19 mouse cellular contexts compared by ENCODE assay signal in genomic region chr6:100148751-100149457, GRCm38 (mm10).
DNase-seq lines count a peak whose midpoint lies in the region; ATAC-seq and TF ChIP-seq lines count a peak whose summit lies in the region.
"Had no signal": no experiment of that assay in that cellular context is flagged by ENCODE, and none has a peak within 500 bp of the region (broad histone marks: within the 10 kb centered on the region; RNA-seq: fewer than 3 reads in every experiment).

No protein-coding gene starts in this region.

- H3K4me2 ChIP-seq in forebrain, embryonic 15.5 days (replicated peaks), result no peak overlapping the region
- no peak overlapping the region for H3K4me2 ChIP-seq in forebrain, embryonic 12.5 days
- H3K4me2 ChIP-seq: heart, embryonic 13.5 days; hindbrain, embryonic 12.5 days had no signal

- TF ChIP-seq CTCF in brain, embryonic 14.5 days (IDR thresholded peaks at IDR 0.05; ENCODE audit: borderline replicate concordance, extremely low read depth, insufficient read depth, insufficient read length), result no peak

- peak; percentile 61 to 66 for DNase-seq in cerebellum, postnatal 10 days
- no peak for DNase-seq in cerebellum, adult 11 months
- peak; percentile 71 for DNase-seq in brain, embryonic 14.5 days (ENCODE audit: low read depth)
- no peak for DNase-seq in embryonic facial prominence, embryonic 10.5 days (ENCODE audit: low spot score)
- DNase-seq: adrenal gland, postnatal 14 days; B cell, adult 2 months; gastrocnemius, postnatal 36 days; heart, postnatal 4 days had no signal

- 54% methylated on average over 4 of the region's 4 CpGs for WGBS in forebrain, embryonic 15.5 days
- WGBS in forebrain, embryonic 12.5 days, result 74% methylated on average over 4 of the region's 4 CpGs
- 82% methylated on average over 4 of the region's 4 CpGs for WGBS in embryonic facial prominence, embryonic 10.5 days

- H3K4me3 ChIP-seq in forebrain, embryonic 15.5 days, result no peak overlapping the region
- H3K4me3 ChIP-seq in forebrain, embryonic 12.5 days (replicated peaks), result no peak overlapping the region
- H3K4me3 ChIP-seq in embryonic facial prominence, embryonic 10.5 days, result no peak overlapping the region
- H3K4me3 ChIP-seq: erythroblast, embryonic 14.5 days; heart, embryonic 13.5 days; hindbrain, embryonic 12.5 days had no signal

- H3K36me3 ChIP-seq in forebrain, embryonic 15.5 days, result no peaks in the 10 kb centered on the region
- no peaks in the 10 kb centered on the region for H3K36me3 ChIP-seq in forebrain, embryonic 12.5 days (replicated peaks)
- H3K36me3 ChIP-seq in embryonic facial prominence, embryonic 10.5 days (replicated peaks), result no peaks in the 10 kb centered on the region
- H3K36me3 ChIP-seq: G1E; heart, embryonic 13.5 days; hindbrain, embryonic 12.5 days had no signal

- no peak overlapping the region for H3K27ac ChIP-seq in forebrain, embryonic 15.5 days (replicated peaks)
- H3K27ac ChIP-seq in forebrain, embryonic 12.5 days, result no peak overlapping the region
- no peak overlapping the region for H3K27ac ChIP-seq in embryonic facial prominence, embryonic 10.5 days (replicated peaks)
- H3K27ac ChIP-seq: heart, embryonic 13.5 days; hindbrain, embryonic 12.5 days had no signal

- H3K9me3 ChIP-seq in forebrain, embryonic 15.5 days, result no peaks in the 10 kb centered on the region
- H3K9me3 ChIP-seq in forebrain, embryonic 12.5 days, result no peaks in the 10 kb centered on the region
- no peaks in the 10 kb centered on the region for H3K9me3 ChIP-seq in embryonic facial prominence, embryonic 10.5 days
- H3K9me3 ChIP-seq: heart, embryonic 13.5 days; hindbrain, embryonic 12.5 days had no signal

- ATAC-seq in forebrain, embryonic 15.5 days (replicated peaks), result peak; percentile 62
- ATAC-seq in forebrain, embryonic 12.5 days (ENCODE audit: low FRiP score), result no peak
- 0 out of 2 replicates have a peak, but pooled peaks have one; percentile 27 for ATAC-seq in megakaryocyte-erythroid progenitor cell, adult 5-6 weeks (replicated peaks; ENCODE audit: low FRiP score, low TSS enrichment, poor library complexity, severe bottlenecking)
- ATAC-seq: CD4-positive, CD25-positive, alpha-beta regulatory T cell, adult 4 months; hindbrain, embryonic 16.5 days; inflammation-experienced regulatory T-cells, adult 6 months; intestine, postnatal 0 days had no signal

- H3K9ac ChIP-seq in forebrain, embryonic 15.5 days (replicated peaks), result no peak overlapping the region
- H3K9ac ChIP-seq in forebrain, embryonic 12.5 days, result no peak overlapping the region
- H3K9ac ChIP-seq: heart, embryonic 13.5 days; hindbrain, embryonic 12.5 days had no signal

- H3K4me1 ChIP-seq in forebrain, embryonic 15.5 days, result peaks cover 36% of the 10 kb centered on the region
- peaks cover 28% of the 10 kb centered on the region for H3K4me1 ChIP-seq in forebrain, embryonic 12.5 days
- H3K4me1 ChIP-seq in embryonic facial prominence, embryonic 10.5 days, result peaks cover 34% of the 10 kb centered on the region

- TF ChIP-seq POLR2A in brain, embryonic 14.5 days (IDR thresholded peaks at IDR 0.05; ENCODE audit: borderline replicate concordance, extremely low read depth, insufficient read depth, insufficient read length, poor library complexity, severe bottlenecking), result no peak

- H3K27me3 ChIP-seq in forebrain, embryonic 15.5 days, result no peaks in the 10 kb centered on the region
- peaks cover 23% of the 10 kb centered on the region for H3K27me3 ChIP-seq in forebrain, embryonic 12.5 days
- H3K27me3 ChIP-seq in embryonic facial prominence, embryonic 10.5 days (replicated peaks; ENCODE audit: low read depth, poor library complexity, severe bottlenecking), result peaks cover 78% of the 10 kb centered on the region

Comparison
In these comparisons a context has a peak if more than half of its experiments do, and no peak if none do; other contexts are left out.
1. DNase-seq: peak in cerebellum, postnatal 10 days (2 of 2) and brain, embryonic 14.5 days (single experiment); none in cerebellum, adult 11 months (single experiment) and embryonic facial prominence, embryonic 10.5 days (single experiment).